Mouse (Mus musculus) left cerebral cortex, postnatal 4 days (tissue): ENCODE measurements around the gene Prkd3. TPM values are rescaled to one million over a fixed set of nuclear protein-coding genes. Genes with fewer than 3 reads are reported as not detected.

Experiments used
- DNase-seq: peaks from one replicate; pipeline ENCODE4 v3.0.0-alpha.2; 2022
- intact Hi-C: fragments of 180-260 bp; cut with DNase I; formaldehyde crosslinking; loops from one replicate; pipeline ENCODE4 v1.15.1; 2025
- total RNA-seq, 2 experiments: library from RNA; stranded (reverse); gene quantifications; 2 replicates each; pipeline ENCODE4 v1.2.3; 2021

Prkd3 gene
- total RNA-seq, 2 experiments from 2014 or later = 18.4 to 20.1 TPM

- intact Hi-C loops = no loop called here
- DNase-seq = no peak
These were observed 69.4 kb downstream of the Prkd3 start for GRCm38 (mm10) chr17:78951225-78951624.

GRCm38 (mm10) chr17:78942579-78942978, 78.0 kb downstream of the Prkd3 start:
- intact Hi-C loops = no loop called here
- no peak for DNase-seq

GRCm38 (mm10) chr17:78938927-78939326, 81.7 kb downstream of the Prkd3 start:
- no peak for DNase-seq
- intact Hi-C loops = no loop called here

GRCm38 (mm10) chr17:78937229-78937853, 83.3 kb downstream of the Prkd3 start:
- no peak for DNase-seq
- intact Hi-C loops = no loop called here

GRCm38 (mm10) chr17:78936466-78937228, 84.0 kb downstream of the Prkd3 start, which contains the start of the genes Cebpz and Ndufaf7:
TSS of gene Cebpz (minus strand) at chr17:78937066.
TSS of gene Ndufaf7 (plus strand) at chr17:78937136.
- intact Hi-C loops = no loop called here

GRCm38 (mm10) chr17:78935857-78936256, 84.8 kb downstream of the Prkd3 start:
- DNase-seq = no peak
- intact Hi-C loops = no loop called here

More at GRCm38 (mm10) chr17:78936466-78937228, 84.0 kb downstream of the Prkd3 start, which contains the start of the genes Cebpz and Ndufaf7:
- DNase-seq = peak; percentile 98

- intact Hi-C loops = no loop called here
- DNase-seq = no peak
These were observed 102.9 kb downstream of the Prkd3 start for GRCm38 (mm10) chr17:78917696-78918095.

- intact Hi-C loops = no loop called here
These were observed 103.7 kb downstream of the Prkd3 start for GRCm38 (mm10) chr17:78916899-78917298.

GRCm38 (mm10) chr17:78916369-78916813, 104.2 kb downstream of the Prkd3 start, which contains the start of gene Cebpzos:
TSS of gene Cebpzos (plus strand) at chr17:78916500.
- intact Hi-C loops = no loop called here
- peak; percentile 85 for DNase-seq

More at GRCm38 (mm10) chr17:78916899-78917298, 103.7 kb downstream of the Prkd3 start:
- DNase-seq = no peak

GRCm38 (mm10) chr17:78915772-78916171, 104.8 kb downstream of the Prkd3 start:
- DNase-seq = no peak
- intact Hi-C loops = no loop called here

- no peak for DNase-seq
- intact Hi-C loops = no loop called here
These were observed 106.7 kb downstream of the Prkd3 start for GRCm38 (mm10) chr17:78913921-78914320.

- DNase-seq = peak; percentile 61
These were observed 107.7 kb downstream of the Prkd3 start for GRCm38 (mm10) chr17:78912861-78913281.

GRCm38 (mm10) chr17:78909374-78909773, 111.2 kb downstream of the Prkd3 start:
- DNase-seq = no peak
- intact Hi-C loops = no loop called here

More at GRCm38 (mm10) chr17:78912861-78913281, 107.7 kb downstream of the Prkd3 start:
- intact Hi-C loops = no loop called here

GRCm38 (mm10) chr17:78906892-78907291, 113.7 kb downstream of the Prkd3 start, which contains the start of gene Sult6b1:
TSS of gene Sult6b1 (minus strand) at chr17:78906992.
- DNase-seq = no peak
- intact Hi-C loops = no loop called here

- DNase-seq = no peak
- intact Hi-C loops = no loop called here
These were observed 117.5 kb downstream of the Prkd3 start for GRCm38 (mm10) chr17:78903158-78903557.

Other genes with a start within 250 kb of the Prkd3 start
- 10 to 100 TPM; 53.9 to 54.7 TPM for gene Heatr5b, start 185.5 kb downstream of the Prkd3 start, total RNA-seq
- gene Gpatch11, start 185.2 kb downstream of the Prkd3 start, total RNA-seq = 10 to 100 TPM; 33.3 to 36.9 TPM
- gene Eif2ak2, start 138.2 kb downstream of the Prkd3 start, total RNA-seq = 1 to 10 TPM; 5.1 to 5.9 TPM
- under 1 TPM in 1 of 2 experiments, not detected in 1; 0.62 TPM for gene Sult6b1, start 113.8 kb downstream of the Prkd3 start, total RNA-seq
- gene Cebpzos, start 104.3 kb downstream of the Prkd3 start, total RNA-seq = 10 to 100 TPM; 29.9 to 32.8 TPM
- gene Cebpz, start 83.8 kb downstream of the Prkd3 start, total RNA-seq = 10 to 100 TPM; 37.5 to 40.3 TPM
- 10 to 100 TPM; 62.2 to 65.5 TPM for gene Ndufaf7, start 83.7 kb downstream of the Prkd3 start, total RNA-seq
- 10 to 100 TPM; 18.3 to 19.7 TPM for gene Qpct, start 31.1 kb upstream of the Prkd3 start, total RNA-seq